Mouse (Mus musculus): ENCODE measurements around the gene Arhgap21.

DNA sequence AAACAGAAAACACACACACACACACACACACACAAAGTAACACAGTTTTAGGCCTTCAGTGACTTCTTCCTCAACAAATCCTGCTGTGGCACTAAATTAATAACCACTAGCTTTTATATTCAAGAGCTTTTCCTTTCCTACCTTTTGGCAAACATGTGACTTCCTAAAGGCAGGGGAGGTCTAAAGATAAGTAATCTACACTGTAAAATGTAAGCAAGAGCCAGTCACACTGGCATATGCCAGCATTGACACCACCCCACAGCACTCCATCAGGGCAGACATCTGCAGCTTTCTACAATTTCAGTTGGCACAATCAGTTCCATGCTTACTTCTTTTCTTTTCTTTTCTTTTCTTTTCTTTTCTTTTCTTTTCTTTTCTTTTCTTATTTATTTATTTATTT, 40.2 kb downstream of the Arhgap21 start:
- TF ChIP-seq GATA1 (IDR thresholded peaks at IDR 0.05; ENCODE audit: low read length) (no peak), TAL1 (IDR thresholded peaks at IDR 0.05; ENCODE audit: low read length) (no peak)

All from erythroblast, embryonic 14.5 days (primary cell).